Mouse (Mus musculus): ENCODE measurements at regions not wholly inside any gene's neighbourhood (a gene's known extent, or its start where the extent isn't known, plus 50 kb on each side); places are given as distances from the start of the nearest gene placed in this dataset.

- no peak for DNase-seq (ENCODE audit: low spot score)
Measured at GRCm38 (mm10) chr13:115257345-115257744, 155.6 kb upstream of the Itga1 start.

- DNase-seq (ENCODE audit: low spot score), result no peak
Measured at GRCm38 (mm10) chr13:115252541-115252940, 150.8 kb upstream of the Itga1 start.

GRCm38 (mm10) chr13:115231981-115232380 is 130.2 kb upstream of the Itga1 start:
- DNase-seq (ENCODE audit: low spot score), result no peak

- peak; percentile 58 for DNase-seq (ENCODE audit: low spot score)
Measured at GRCm38 (mm10) chr13:115230494-115230893, 128.7 kb upstream of the Itga1 start.

- DNase-seq (ENCODE audit: low spot score), result no peak
Measured at GRCm38 (mm10) chr13:115226824-115227223, 125.1 kb upstream of the Itga1 start.

- DNase-seq (ENCODE audit: low spot score), result no peak
Measured at GRCm38 (mm10) chr13:115219701-115220100, 117.9 kb upstream of the Itga1 start.

GRCm38 (mm10) chr13:115211285-115211684 is 109.5 kb upstream of the Itga1 start:
- DNase-seq (ENCODE audit: low spot score), result no peak

GRCm38 (mm10) chr13:115210643-115211208 is 109.0 kb upstream of the Itga1 start:
- no peak for DNase-seq (ENCODE audit: low spot score)

- DNase-seq (ENCODE audit: low spot score), result no peak
Measured at GRCm38 (mm10) chr13:115209402-115210192, 107.8 kb upstream of the Itga1 start.

GRCm38 (mm10) chr13:115206723-115207122 is 105.0 kb upstream of the Itga1 start:
- no peak for DNase-seq (ENCODE audit: low spot score)

- no peak for DNase-seq (ENCODE audit: low spot score)
Measured at GRCm38 (mm10) chr13:115199166-115199565, 97.4 kb upstream of the Itga1 start.

GRCm38 (mm10) chr13:115188066-115188465 is 86.3 kb upstream of the Itga1 start:
- DNase-seq (ENCODE audit: low spot score), result no peak

GRCm38 (mm10) chr13:115187356-115187755 is 85.6 kb upstream of the Itga1 start:
- no peak for DNase-seq (ENCODE audit: low spot score)

- no peak for DNase-seq (ENCODE audit: low spot score)
Measured at GRCm38 (mm10) chr13:115182211-115182870, 80.6 kb upstream of the Itga1 start.

GRCm38 (mm10) chr13:115178175-115178917 is 76.6 kb upstream of the Itga1 start:
- DNase-seq (ENCODE audit: low spot score), result no peak

- DNase-seq (ENCODE audit: low spot score), result no peak
Measured at GRCm38 (mm10) chr13:115171347-115172062, 69.7 kb upstream of the Itga1 start.

- no peak for DNase-seq (ENCODE audit: low spot score)
Measured at GRCm38 (mm10) chr13:115165981-115166380, 64.2 kb upstream of the Itga1 start.

GRCm38 (mm10) chr13:115162689-115163413 is 61.1 kb upstream of the Itga1 start:
- no peak for DNase-seq (ENCODE audit: low spot score)

GRCm38 (mm10) chr13:115159386-115159785 is 57.6 kb upstream of the Itga1 start:
- no peak for DNase-seq (ENCODE audit: low spot score)

All from layer of hippocampus, adult 11-12 months (tissue).